Mouse (Mus musculus) left cerebral cortex, adult 18-20 months (tissue): ENCODE data around the gene Ankrd55. TPM values are rescaled to one million over a fixed set of nuclear protein-coding genes. Genes with fewer than 3 reads are reported as not detected.
"Not testable (repeated sequence)": the region's sequence is repeated elsewhere in the genome, so short reads cannot be mapped to it uniquely, and the experiment has no call there.

Experiments
- DNase-seq, 2 experiments: peaks; one replicate each; pipeline ENCODE4 v3.0.0; 2021 to 2022; ENCODE audit warnings: low spot score in 2 of 2, mixed read lengths in 1 of 2
- total RNA-seq, 2 experiments: library from RNA; stranded (reverse); gene quantifications; 2 replicates each; pipeline ENCODE4 v1.2.3; 2021

The Ankrd55 gene
- total RNA-seq, 2 experiments from 2014 or later: 4.9 to 5.4 TPM

- DNase-seq: peak; percentile 50 to 66
Measured at GRCm38 (mm10) chr13:112292489-112292888, 4.2 kb downstream of the Ankrd55 start.

- no peak for DNase-seq
Measured at GRCm38 (mm10) chr13:112293092-112293491, 4.8 kb downstream of the Ankrd55 start.

GRCm38 (mm10) chr13:112294446-112294845 lies 6.2 kb downstream of the Ankrd55 start:
- DNase-seq: no peak

GRCm38 (mm10) chr13:112297781-112298180 lies 9.5 kb downstream of the Ankrd55 start:
- DNase-seq: no peak

GRCm38 (mm10) chr13:112303429-112303828 lies 15.2 kb downstream of the Ankrd55 start:
- no peak for DNase-seq

GRCm38 (mm10) chr13:112308672-112309071 lies 20.4 kb downstream of the Ankrd55 start:
- DNase-seq: peak in 1 of 2 experiments; percentile 55

GRCm38 (mm10) chr13:112311611-112312010 lies 23.4 kb downstream of the Ankrd55 start:
- not testable (repeated sequence) for DNase-seq

GRCm38 (mm10) chr13:112315442-112315841 lies 27.2 kb downstream of the Ankrd55 start:
- DNase-seq: no peak

- no peak for DNase-seq
Measured at GRCm38 (mm10) chr13:112316622-112317482, 28.6 kb downstream of the Ankrd55 start.

GRCm38 (mm10) chr13:112318124-112318523 lies 29.9 kb downstream of the Ankrd55 start:
- DNase-seq: peak; percentile 59 to 68

GRCm38 (mm10) chr13:112323591-112324266 lies 35.5 kb downstream of the Ankrd55 start:
- no peak for DNase-seq

- DNase-seq: no peak
Measured at GRCm38 (mm10) chr13:112325126-112325525, 36.9 kb downstream of the Ankrd55 start.

GRCm38 (mm10) chr13:112326403-112326802 lies 38.2 kb downstream of the Ankrd55 start:
- DNase-seq: no peak

- no peak for DNase-seq
Measured at GRCm38 (mm10) chr13:112326977-112327376, 38.7 kb downstream of the Ankrd55 start.

GRCm38 (mm10) chr13:112327511-112327910 lies 39.3 kb downstream of the Ankrd55 start:
- DNase-seq: no peak

- DNase-seq: no peak
Measured at GRCm38 (mm10) chr13:112330257-112330656, 42.0 kb downstream of the Ankrd55 start.

GRCm38 (mm10) chr13:112330919-112331681 lies 42.8 kb downstream of the Ankrd55 start:
- DNase-seq: peak in 1 of 2 experiments; percentile 20

- no peak for DNase-seq
Measured at GRCm38 (mm10) chr13:112331682-112332061, 43.4 kb downstream of the Ankrd55 start.

GRCm38 (mm10) chr13:112335531-112335930 lies 47.3 kb downstream of the Ankrd55 start:
- DNase-seq: no peak

GRCm38 (mm10) chr13:112337146-112337545 lies 48.9 kb downstream of the Ankrd55 start:
- no peak for DNase-seq

- no peak for DNase-seq
Measured at GRCm38 (mm10) chr13:112340205-112340604, 52.0 kb downstream of the Ankrd55 start.
